Mouse (Mus musculus) liver, postnatal 0 days (tissue): ENCODE results near the gene Moxd1. TPM values are rescaled to one million over a fixed set of nuclear protein-coding genes. Genes with fewer than 3 reads are reported as not detected.

Source experiments
- ATAC-seq: fragments of 200-750 bp; cut with Nextera tagmentation; 2 replicates; pipeline ENCODE4 v1.8.0; 2017; ENCODE audit warnings: mild to moderate bottlenecking, moderate library complexity
- DNase-seq: peaks from one replicate; pipeline ENCODE4 v3.0.0-alpha.2; 2016
- H3K27ac ChIP-seq: fragments of 300-500 bp; sonication (generic); 2 replicates; pipeline ENCODE4 v1.5.1; 2014; ENCODE audit warnings: antibody characterized with exemption, moderate library complexity, mild to moderate bottlenecking, low read depth
- H3K27me3 ChIP-seq: fragments of 300-500 bp; sonication (generic); 2 replicates; pipeline ENCODE4 v1.6.1; 2014; ENCODE audit warnings: low read length, control low read depth, mixed read lengths; ENCODE audit not compliant: insufficient read depth
- H3K36me3 ChIP-seq: fragments of 300-500 bp; sonication (generic); replicated peaks from 2 replicates; pipeline ENCODE4 v1.6.1; 2014; ENCODE audit warnings: mild to moderate bottlenecking, control low read depth, low read length, moderate library complexity, mixed read lengths; ENCODE audit not compliant: insufficient read depth
- H3K4me1 ChIP-seq: fragments of 300-500 bp; sonication (generic); 2 replicates; pipeline ENCODE4 v1.6.1; 2014; ENCODE audit warnings: antibody characterized with exemption, mild to moderate bottlenecking, control low read depth; ENCODE audit not compliant: insufficient read depth
- H3K4me2 ChIP-seq: fragments of 300-500 bp; sonication (generic); 2 replicates; pipeline ENCODE4 v1.6.1; 2014; ENCODE audit warnings: low read depth, mild to moderate bottlenecking, low read length, moderate library complexity, mixed read lengths
- H3K4me3 ChIP-seq: fragments of 300-500 bp; sonication (generic); 2 replicates; pipeline ENCODE4 v1.5.1; 2014; ENCODE audit warnings: low read depth, low read length
- H3K9ac ChIP-seq: fragments of 300-500 bp; sonication (generic); replicated peaks from 2 replicates; pipeline ENCODE4 v1.6.1; 2014; ENCODE audit warnings: mild to moderate bottlenecking, moderate library complexity
- H3K9me3 ChIP-seq: fragments of 300-500 bp; sonication (generic); 2 replicates; pipeline ENCODE4 v1.6.1; 2016; ENCODE audit warnings: mild to moderate bottlenecking, control low read depth, low read length, mixed read lengths
- CTCF ChIP-seq: sonication (generic); IDR thresholded peaks from 2 replicates; pipeline ENCODE4 v1.5.1; 2016; ENCODE audit warnings: antibody characterized with exemption, low read depth
- EP300 ChIP-seq: IDR thresholded peaks from 2 replicates; pipeline ENCODE4 v1.6.1; 2016; ENCODE audit warnings: antibody characterized with exemption, low read depth, mild to moderate bottlenecking
- WGBS: fragments of 180-500 bp; shearing (Covaris S2); extraction: QIAGEN DNeasy Blood & Tissue Kit; methylation state at CpG from one replicate; pipeline ENCODE4 v1.1.7; 2014; ENCODE audit not compliant: insufficient replicate concordance; 5-methylcytosine and 5-hydroxymethylcytosine counted together
- polyA plus RNA-seq: library from polyadenylated mRNA; unstranded; fragments of >200 nt; fragmentation: Nextera tagmentation; extraction: Ambion mirVana; gene quantifications from 2 replicates; pipeline ENCODE4 v1.2.1, GENCODE M21; 2015

Gene Moxd1
- polyA plus RNA-seq, 1 experiment from 2014 or later: not detected

- ATAC-seq: no peak
- no peak overlapping the region for H3K27ac ChIP-seq
- H3K4me3 ChIP-seq: no peak overlapping the region
- no peaks in the 10 kb centered on the region for H3K27me3 ChIP-seq
- no peak overlapping the region for H3K4me2 ChIP-seq
- TF ChIP-seq EP300 (no peak), CTCF (no peak)
- no peak for DNase-seq
- WGBS: 83% methylated on average over 3 of the region's 3 CpGs
- H3K36me3 ChIP-seq: no peaks in the 10 kb centered on the region
- H3K4me1 ChIP-seq: no peaks in the 10 kb centered on the region
- no peak overlapping the region for H3K9ac ChIP-seq
- H3K9me3 ChIP-seq: no peaks in the 10 kb centered on the region
Observed at GRCm38 (mm10) chr10:24258885-24259284, 35.6 kb downstream of the Moxd1 start.

- TF ChIP-seq CTCF (no peak), EP300 (no peak)
- ATAC-seq: no peak
Observed at GRCm38 (mm10) chr10:24259794-24260590, 36.7 kb downstream of the Moxd1 start.

GRCm38 (mm10) chr10:24267520-24267919, 44.2 kb downstream of the Moxd1 start:
- TF ChIP-seq EP300: no peak
- no peak for TF ChIP-seq CTCF
- Histone ChIP-seq H3K27ac (no peak overlapping the region), H3K9ac (no peak overlapping the region), H3K4me3 (no peak overlapping the region), H3K27me3 (no peaks in the 10 kb centered on the region), H3K36me3 (no peaks in the 10 kb centered on the region), H3K4me1 (no peaks in the 10 kb centered on the region), H3K9me3 (no peaks in the 10 kb centered on the region), H3K4me2 (no peak overlapping the region)
- 62% methylated on average over 2 of the region's 2 CpGs for WGBS
- no peak for ATAC-seq
- no peak for DNase-seq

More at GRCm38 (mm10) chr10:24259794-24260590, 36.7 kb downstream of the Moxd1 start:
- Histone ChIP-seq H3K27me3 (no peaks in the 10 kb centered on the region), H3K27ac (no peak overlapping the region), H3K4me3 (no peak overlapping the region), H3K36me3 (no peaks in the 10 kb centered on the region), H3K4me2 (no peak overlapping the region), H3K9me3 (no peaks in the 10 kb centered on the region), H3K4me1 (no peaks in the 10 kb centered on the region), H3K9ac (no peak overlapping the region)
- 72% methylated on average over 5 of the region's 5 CpGs for WGBS
- DNase-seq: no peak

- TF ChIP-seq CTCF (no peak), EP300 (no peak)
- ATAC-seq (no peak), DNase-seq (no peak)
- H3K27me3 ChIP-seq: no peaks in the 10 kb centered on the region
- H3K4me1 ChIP-seq: no peaks in the 10 kb centered on the region
- no peak overlapping the region for H3K9ac ChIP-seq
- no peak overlapping the region for H3K27ac ChIP-seq
- no peaks in the 10 kb centered on the region for H3K9me3 ChIP-seq
- WGBS: 40% methylated on average over 6 of the region's 6 CpGs
- H3K36me3 ChIP-seq: no peaks in the 10 kb centered on the region
- no peak overlapping the region for H3K4me2 ChIP-seq
- H3K4me3 ChIP-seq: no peak overlapping the region
Observed at GRCm38 (mm10) chr10:24271077-24271637, 47.8 kb downstream of the Moxd1 start.

- Histone ChIP-seq H3K9me3 (no peaks in the 10 kb centered on the region), H3K4me3 (no peak overlapping the region), H3K9ac (no peak overlapping the region), H3K27ac (no peak overlapping the region), H3K36me3 (no peaks in the 10 kb centered on the region), H3K27me3 (no peaks in the 10 kb centered on the region), H3K4me2 (no peak overlapping the region), H3K4me1 (no peaks in the 10 kb centered on the region)
- no peak for TF ChIP-seq CTCF
- no peak for TF ChIP-seq EP300
- 43% methylated on average over 7 of the region's 7 CpGs for WGBS
- DNase-seq (no peak), ATAC-seq (no peak)
Observed at GRCm38 (mm10) chr10:24276211-24276610, 52.9 kb downstream of the Moxd1 start.

GRCm38 (mm10) chr10:24282650-24283049, 59.3 kb downstream of the Moxd1 start:
- no peak for ATAC-seq
- no peak for TF ChIP-seq CTCF
- no peak for TF ChIP-seq EP300

More at GRCm38 (mm10) chr10:24282650-24283049, 59.3 kb downstream of the Moxd1 start:
- DNase-seq: no peak
- Histone ChIP-seq H3K9me3 (no peaks in the 10 kb centered on the region), H3K4me1 (no peaks in the 10 kb centered on the region), H3K27ac (no peak overlapping the region), H3K36me3 (no peaks in the 10 kb centered on the region), H3K27me3 (no peaks in the 10 kb centered on the region), H3K4me3 (no peak overlapping the region), H3K9ac (no peak overlapping the region), H3K4me2 (no peak overlapping the region)
- 52% methylated on average over 5 of the region's 5 CpGs for WGBS
